Mouse (Mus musculus) lung, embryonic 14.5 days (tissue): ENCODE data around the gene Grin2c. TPM values are rescaled to one million over a fixed set of nuclear protein-coding genes. Genes with fewer than 3 reads are reported as not detected.

ENCODE experiments used
- ATAC-seq: fragments of 200-750 bp; cut with Nextera tagmentation; 2 replicates; pipeline ENCODE4 v1.8.0; 2017; ENCODE audit warnings: mild to moderate bottlenecking, moderate TSS enrichment, moderate library complexity; ENCODE audit not compliant: insufficient read depth
- DNase-seq: peaks from one replicate; pipeline ENCODE4 v3.0.0-alpha.2; 2015
- H3K27ac ChIP-seq: fragments of 300-500 bp; sonication (generic); 2 replicates; pipeline ENCODE4 v1.5.1; 2014; ENCODE audit warnings: low read depth, mild to moderate bottlenecking, moderate library complexity
- H3K27me3 ChIP-seq: fragments of 300-500 bp; sonication (generic); 2 replicates; pipeline ENCODE4 v1.6.1; 2014; ENCODE audit warnings: low read length, control low read depth; ENCODE audit not compliant: insufficient read depth
- H3K36me3 ChIP-seq: fragments of 300-500 bp; sonication (generic); 2 replicates; pipeline ENCODE4 v1.6.1; 2014; ENCODE audit warnings: control low read depth; ENCODE audit not compliant: insufficient read depth
- H3K4me1 ChIP-seq: fragments of 300-500 bp; sonication (generic); 2 replicates; pipeline ENCODE4 v1.6.1; 2014; ENCODE audit warnings: antibody characterized with exemption, control low read depth; ENCODE audit not compliant: insufficient read depth
- H3K4me2 ChIP-seq: fragments of 300-500 bp; sonication (generic); 2 replicates; pipeline ENCODE4 v1.6.1; 2014; ENCODE audit warnings: mild to moderate bottlenecking
- H3K4me3 ChIP-seq: fragments of 300-500 bp; sonication (generic); 2 replicates; pipeline ENCODE4 v1.5.1; 2014; ENCODE audit warnings: low read depth, low read length
- H3K9ac ChIP-seq: fragments of 300-500 bp; sonication (generic); 2 replicates; pipeline ENCODE4 v1.6.1; 2014
- H3K9me3 ChIP-seq: fragments of 300-500 bp; sonication (generic); 2 replicates; pipeline ENCODE4 v1.6.1; 2016; ENCODE audit warnings: low read depth, low read length, control low read depth
- CTCF ChIP-seq: IDR thresholded peaks from 2 replicates; pipeline ENCODE4 v1.5.1; 2016; ENCODE audit warnings: antibody characterized with exemption, low read depth
- WGBS: fragments of 180-500 bp; shearing (Covaris S2); extraction: QIAGEN DNeasy Blood & Tissue Kit; methylation state at CpG from one replicate; pipeline ENCODE4 v1.1.7; 2014; 5-methylcytosine and 5-hydroxymethylcytosine counted together
- polyA plus RNA-seq: library from polyadenylated mRNA; unstranded; fragments of >200 nt; fragmentation: Nextera tagmentation; extraction: Ambion mirVana; gene quantifications from 2 replicates; pipeline ENCODE4 v1.2.1, GENCODE M21; 2014

Grin2c gene
- polyA plus RNA-seq, 1 experiment from 2014 or later: not detected

DNA sequence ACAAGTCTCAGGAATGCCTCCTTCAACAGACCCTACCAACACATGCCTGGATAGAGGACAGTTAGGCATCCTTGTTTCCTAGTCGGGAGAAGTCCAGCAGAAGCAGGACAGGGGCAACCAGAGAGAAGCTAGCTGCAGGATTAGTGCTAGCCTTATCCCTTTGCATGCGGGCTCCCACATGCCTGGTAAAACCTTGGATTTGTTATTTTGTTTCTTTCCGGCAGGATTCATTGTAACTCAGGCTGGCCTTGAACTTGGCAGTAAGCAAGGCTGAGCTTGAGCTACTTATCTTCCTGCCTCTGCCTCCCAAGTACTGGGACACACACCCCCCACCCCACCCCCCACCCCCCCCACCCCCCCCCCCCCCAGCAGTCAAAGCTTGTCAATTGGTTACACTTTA, 15.8 kb downstream of the Grin2c start:
- 62% methylated on average over 3 of the region's 3 CpGs for WGBS
- no peak for TF ChIP-seq CTCF
- Histone ChIP-seq H3K9ac (no peak overlapping the region), H3K4me3 (no peak overlapping the region), H3K27ac (no peak overlapping the region), H3K36me3 (no peaks in the 10 kb centered on the region), H3K27me3 (peaks cover 93% of the 10 kb centered on the region), H3K4me1 (no peaks in the 10 kb centered on the region), H3K4me2 (no peak overlapping the region), H3K9me3 (no peaks in the 10 kb centered on the region)
- ATAC-seq: no peak
- DNase-seq: no peak

GRCm38 (mm10) chr11:115250405-115251090, 16.5 kb downstream of the Grin2c start:
- peaks cover 89% of the 10 kb centered on the region for H3K27me3 ChIP-seq
- H3K4me2 ChIP-seq: peak overlapping the region; percentile 62
- no peaks in the 10 kb centered on the region for H3K4me1 ChIP-seq
- peak overlapping the region; percentile 36 for H3K4me3 ChIP-seq
- no peaks in the 10 kb centered on the region for H3K9me3 ChIP-seq
- H3K9ac ChIP-seq: no peak overlapping the region
- ATAC-seq (no peak), DNase-seq (no peak)
- H3K27ac ChIP-seq: no peak overlapping the region
- WGBS: 3% methylated on average over 36 of the region's 36 CpGs
- TF ChIP-seq CTCF: 0 out of 2 replicates have a peak, but pooled peaks have one; percentile 0
- H3K36me3 ChIP-seq: no peaks in the 10 kb centered on the region

DNA sequence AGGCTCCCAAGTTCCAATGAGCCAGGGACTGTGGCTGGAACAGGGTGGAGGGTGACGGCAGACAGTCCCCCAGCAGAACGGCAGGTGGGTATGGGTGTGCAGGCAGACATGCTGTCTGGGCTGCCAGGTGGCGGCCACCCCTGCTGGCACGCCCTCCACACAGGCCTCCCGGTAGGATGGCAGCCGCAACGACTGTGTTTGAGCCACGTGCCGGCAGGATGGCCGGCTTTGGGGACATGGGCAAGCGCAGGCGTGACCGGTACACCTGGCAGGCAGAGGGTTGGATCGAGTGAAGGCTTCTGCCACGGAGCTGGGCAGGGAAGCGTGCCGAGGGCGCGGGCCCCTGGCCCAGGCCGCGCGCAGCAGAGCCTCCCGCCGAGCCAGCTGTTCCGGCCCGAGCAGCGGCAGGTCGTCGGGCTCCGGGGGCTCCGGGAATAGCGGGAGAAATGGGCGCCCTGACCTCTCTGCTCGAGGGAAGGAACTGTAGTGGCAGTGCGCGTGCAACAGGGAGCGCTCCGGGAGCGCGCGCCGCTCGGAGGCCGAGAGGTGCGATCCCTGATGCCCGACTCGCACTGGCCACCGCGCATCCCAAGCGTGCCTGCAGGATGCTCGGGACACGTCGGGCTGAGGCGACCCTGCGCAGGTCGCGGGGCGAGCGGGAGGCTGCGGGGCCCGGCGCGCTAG, 17.2 kb downstream of the Grin2c start:
- 0 out of 2 replicates have a peak, but pooled peaks have one; percentile 10 for TF ChIP-seq CTCF
- peaks cover 82% of the 10 kb centered on the region for H3K27me3 ChIP-seq
- peak; percentile 32 for DNase-seq
- H3K4me3 ChIP-seq: peak overlapping the region; percentile 36
- no peaks in the 10 kb centered on the region for H3K4me1 ChIP-seq
- peak overlapping the region; percentile 62 for H3K4me2 ChIP-seq
- no peak overlapping the region for H3K27ac ChIP-seq
- ATAC-seq: peak; percentile 15; the same call in 1 of the 2 replicates
- no peaks in the 10 kb centered on the region for H3K36me3 ChIP-seq
- 2% methylated on average over 63 of the region's 63 CpGs for WGBS
- H3K9ac ChIP-seq: peak overlapping the region; percentile 16; the same call in 1 of the 2 replicates
- no peaks in the 10 kb centered on the region for H3K9me3 ChIP-seq

DNA sequence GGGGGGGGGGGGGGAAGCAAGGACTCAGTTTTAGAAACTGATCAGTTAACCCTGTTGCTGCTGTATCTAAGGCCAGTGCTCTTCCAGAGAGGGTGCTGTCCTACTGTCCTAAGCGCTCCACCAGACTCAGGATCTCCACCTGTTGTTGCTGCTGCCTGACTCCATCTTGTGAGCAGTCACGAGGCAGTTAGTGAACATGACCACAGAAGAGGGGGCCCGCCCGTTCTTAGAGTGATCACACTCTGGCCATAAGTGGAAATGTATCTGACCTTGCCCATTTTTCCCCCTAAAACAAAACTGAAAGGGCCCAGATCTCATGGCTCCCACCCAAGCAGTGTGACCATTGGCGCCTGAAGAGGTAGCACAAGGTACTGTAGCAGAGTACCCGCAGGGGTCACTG, 19.1 kb downstream of the Grin2c start:
- H3K27me3 ChIP-seq: peaks cover 67% of the 10 kb centered on the region
- no peak for TF ChIP-seq CTCF
- DNase-seq (no peak), ATAC-seq (no peak)
- H3K4me3 ChIP-seq: no peak overlapping the region
- no peak overlapping the region for H3K27ac ChIP-seq
- H3K9ac ChIP-seq: no peak overlapping the region
- H3K4me2 ChIP-seq: no peak overlapping the region
- no peaks in the 10 kb centered on the region for H3K9me3 ChIP-seq
- 52% methylated on average over 6 of the region's 6 CpGs for WGBS
- H3K36me3 ChIP-seq: 0 out of 2 replicates have a peak, but pooled peaks cover 2% of the 10 kb centered on the region
- H3K4me1 ChIP-seq: no peaks in the 10 kb centered on the region

DNA sequence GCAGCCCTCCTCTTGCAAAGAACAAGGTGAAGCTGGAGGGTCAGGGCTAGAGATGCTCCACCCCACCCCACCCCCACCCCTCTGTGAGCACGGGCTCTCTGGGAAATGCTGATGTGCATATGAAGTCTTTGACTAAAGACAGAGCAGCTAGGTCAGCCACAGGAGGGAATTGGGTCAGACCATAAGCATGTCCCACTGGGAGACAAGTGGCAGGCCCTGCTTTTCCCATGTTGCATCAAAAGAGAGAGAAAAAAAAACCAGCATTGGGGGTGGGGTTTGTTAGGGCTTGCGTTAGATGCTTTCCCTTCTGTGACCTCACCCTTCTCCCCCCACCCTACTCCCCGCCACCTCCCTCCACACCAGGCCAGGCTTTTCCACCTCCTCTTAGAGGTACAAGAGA, 19.8 kb downstream of the Grin2c start:
- Histone ChIP-seq H3K36me3 (0 out of 2 replicates have a peak, but pooled peaks cover 2% of the 10 kb centered on the region), H3K27ac (no peak overlapping the region), H3K4me3 (no peak overlapping the region), H3K4me1 (no peaks in the 10 kb centered on the region), H3K9me3 (no peaks in the 10 kb centered on the region), H3K4me2 (no peak overlapping the region), H3K9ac (no peak overlapping the region), H3K27me3 (peaks cover 61% of the 10 kb centered on the region)
- DNase-seq (no peak), ATAC-seq (no peak)
- 19% methylated on average over 3 of the region's 3 CpGs for WGBS
- TF ChIP-seq CTCF: no peak

DNA sequence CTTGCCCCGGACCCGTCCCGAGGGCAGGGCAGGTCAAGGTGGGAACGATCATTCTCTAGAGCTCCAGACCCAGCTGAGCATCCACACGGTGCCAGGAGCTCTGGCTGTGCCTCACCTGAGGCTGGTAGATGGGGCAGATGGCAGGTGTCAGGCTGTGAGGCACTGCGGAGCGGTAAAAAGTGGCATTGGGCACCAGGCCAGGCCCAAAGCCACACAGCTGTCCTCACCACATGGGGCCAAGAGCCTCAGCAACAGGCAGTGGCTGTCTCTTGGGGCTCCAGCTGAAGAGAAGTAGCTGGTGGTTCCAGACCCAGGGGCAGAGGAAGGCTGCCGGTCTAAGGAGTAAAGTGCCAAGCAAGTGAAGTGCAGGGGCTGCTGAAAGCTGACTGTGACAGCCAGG, 20.7 kb downstream of the Grin2c start:
- Histone ChIP-seq H3K4me1 (no peaks in the 10 kb centered on the region), H3K4me2 (no peak overlapping the region), H3K9ac (no peak overlapping the region), H3K36me3 (0 out of 2 replicates have a peak, but pooled peaks cover 2% of the 10 kb centered on the region), H3K9me3 (no peaks in the 10 kb centered on the region), H3K27me3 (peaks cover 53% of the 10 kb centered on the region), H3K4me3 (no peak overlapping the region), H3K27ac (no peak overlapping the region)
- TF ChIP-seq CTCF: no peak
- 56% methylated on average over 8 of the region's 8 CpGs for WGBS
- DNase-seq: no peak
- no peak for ATAC-seq

GRCm38 (mm10) chr11:115244840-115245239, 22.2 kb downstream of the Grin2c start:
- 63% methylated on average over 8 of the region's 8 CpGs for WGBS
- H3K4me3 ChIP-seq: no peak overlapping the region
- DNase-seq (no peak), ATAC-seq (no peak)
- 0 out of 2 replicates have a peak, but pooled peaks cover 2% of the 10 kb centered on the region for H3K36me3 ChIP-seq
- no peak for TF ChIP-seq CTCF
- peaks cover 38% of the 10 kb centered on the region for H3K27me3 ChIP-seq
- H3K9ac ChIP-seq: no peak overlapping the region
- H3K9me3 ChIP-seq: no peaks in the 10 kb centered on the region
- no peaks in the 10 kb centered on the region for H3K4me1 ChIP-seq
- no peak overlapping the region for H3K4me2 ChIP-seq
- H3K27ac ChIP-seq: no peak overlapping the region
